Mouse (Mus musculus) adrenal gland (tissue): ENCODE measurements at regions not wholly inside any gene's neighbourhood (a gene's known extent, or its start where the extent isn't known, plus 50 kb on each side); places are given as distances from the start of the nearest gene placed in this dataset.
"Not testable (repeated sequence)": the region's sequence is repeated elsewhere in the genome, so short reads cannot be mapped to it uniquely, and the experiment has no call there.

Experiments
- intact Hi-C: fragments of 180-260 bp; cut with DNase I; formaldehyde crosslinking; loops from one replicate; pipeline ENCODE4 v1.15.1; 2025

- intact Hi-C loops, result loop anchor here (10.0 kb wide), 1 partner anchor 248 kb away; the partner anchor contains the start of gene Parm1
Measured at GRCm38 (mm10) chr5:91762589-91762988, 200.3 kb downstream of the Rchy1 start.

- intact Hi-C loops, result no loop called here
Measured at GRCm38 (mm10) chr5:91755958-91756357, 206.9 kb downstream of the Rchy1 start.

GRCm38 (mm10) chr5:91752846-91753245 is 210.0 kb downstream of the Rchy1 start:
- intact Hi-C loops, result not testable (repeated sequence)

- intact Hi-C loops, result no loop called here
Measured at GRCm38 (mm10) chr5:91751168-91751567, 211.7 kb downstream of the Rchy1 start.

GRCm38 (mm10) chr5:91746077-91746476 is 216.8 kb downstream of the Rchy1 start:
- intact Hi-C loops, result no loop called here

- intact Hi-C loops, result no loop called here
Measured at GRCm38 (mm10) chr5:91744389-91744788, 218.5 kb downstream of the Rchy1 start.

GRCm38 (mm10) chr5:91740159-91740537 is 222.7 kb downstream of the Rchy1 start:
- intact Hi-C loops, result no loop called here

- intact Hi-C loops, result no loop called here
Measured at GRCm38 (mm10) chr5:91739433-91740158, 222.2 kb downstream of the Parm1 start.

- intact Hi-C loops, result no loop called here
Measured at GRCm38 (mm10) chr5:91732002-91732401, 214.6 kb downstream of the Parm1 start.

- intact Hi-C loops, result no loop called here
Measured at GRCm38 (mm10) chr5:91731155-91731554, 213.7 kb downstream of the Parm1 start.

- intact Hi-C loops, result no loop called here
Measured at GRCm38 (mm10) chr5:91729868-91730267, 212.5 kb downstream of the Parm1 start.

- intact Hi-C loops, result no loop called here
Measured at GRCm38 (mm10) chr5:91729415-91729814, 212.0 kb downstream of the Parm1 start.

GRCm38 (mm10) chr5:91727448-91727847 is 210.0 kb downstream of the Parm1 start:
- intact Hi-C loops, result no loop called here

GRCm38 (mm10) chr5:91726118-91726500 is 208.7 kb downstream of the Parm1 start:
- intact Hi-C loops, result no loop called here

- intact Hi-C loops, result no loop called here
Measured at GRCm38 (mm10) chr5:91725380-91726117, 208.1 kb downstream of the Parm1 start.

GRCm38 (mm10) chr5:91724881-91725280 is 207.5 kb downstream of the Parm1 start:
- intact Hi-C loops, result no loop called here

GRCm38 (mm10) chr5:91723416-91723815 is 206.0 kb downstream of the Parm1 start:
- intact Hi-C loops, result no loop called here

- intact Hi-C loops, result no loop called here
Measured at GRCm38 (mm10) chr5:91722982-91723381, 205.6 kb downstream of the Parm1 start.

GRCm38 (mm10) chr5:91722403-91722802 is 205.0 kb downstream of the Parm1 start:
- intact Hi-C loops, result no loop called here

- intact Hi-C loops, result no loop called here
Measured at GRCm38 (mm10) chr5:91721231-91722096, 204.0 kb downstream of the Parm1 start.

GRCm38 (mm10) chr5:91713020-91713419 is 195.6 kb downstream of the Parm1 start:
- intact Hi-C loops, result no loop called here
